Mouse (Mus musculus): ENCODE results near the gene Gm2115.

DNA sequence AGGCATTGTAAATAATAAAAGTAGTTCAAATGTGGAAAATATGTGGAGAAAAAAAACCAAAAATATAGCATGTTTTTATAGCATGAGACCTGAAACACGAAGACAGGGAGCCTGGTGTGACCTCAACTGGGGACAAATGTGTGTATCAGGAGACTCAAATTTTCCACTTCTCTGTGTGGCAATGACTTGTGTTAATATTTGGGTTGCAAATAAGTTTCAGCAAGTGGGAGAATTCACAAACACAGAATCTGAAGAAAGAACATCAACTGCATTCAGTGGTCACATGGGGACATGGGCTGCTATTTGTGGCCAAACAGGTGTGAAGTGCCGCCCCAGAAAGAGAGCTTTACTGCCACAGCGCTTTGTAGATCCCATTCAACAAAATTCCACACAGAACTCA, 67.9 kb downstream of the Gm2115 start:
- TF ChIP-seq CTCF (IDR thresholded peaks at IDR 0.05; ENCODE audit: low read depth, low read length) (no peak), EP300 (IDR thresholded peaks at IDR 0.05; ENCODE audit: insufficient read depth, low read depth, low read length) (no peak), POLR2A (IDR thresholded peaks at IDR 0.05; ENCODE audit: insufficient read depth, low read length) (no peak)

All from ES-Bruce4 (cell line).